Mouse (Mus musculus): ENCODE measurements around the gene Cep170b. TPM values are rescaled to one million over a fixed set of nuclear protein-coding genes. Genes with fewer than 3 reads are reported as not detected.

The Cep170b gene
- polyA plus RNA-seq, 1 experiment from 2014 or later = 12.3 TPM

- H3K27ac ChIP-seq = no peak overlapping the region
- no peaks in the 10 kb centered on the region; the same call in 1 of the 2 replicates for H3K4me1 ChIP-seq
- H3K4me3 ChIP-seq = no peak overlapping the region
- no peaks in the 10 kb centered on the region for H3K9me3 ChIP-seq (replicated peaks)
- DNase-seq (ENCODE audit: low spot score) = no peak
- 83% methylated on average over 2 of the region's 2 CpGs for WGBS
- H3K27me3 ChIP-seq (ENCODE audit: low read depth, poor library complexity, severe bottlenecking) = no peaks in the 10 kb centered on the region
- peaks cover 59% of the 10 kb centered on the region for H3K36me3 ChIP-seq
Observed at GRCm38 (mm10) chr12:112734108-112734820, 14.0 kb downstream of the Cep170b start.

- Histone ChIP-seq H3K4me1 (no peaks in the 10 kb centered on the region; the same call in 1 of the 2 replicates), H3K36me3 (peaks cover 65% of the 10 kb centered on the region), H3K27me3 (ENCODE audit: low read depth, poor library complexity, severe bottlenecking) (no peaks in the 10 kb centered on the region), H3K27ac (no peak overlapping the region), H3K9me3 (replicated peaks) (no peaks in the 10 kb centered on the region), H3K4me3 (no peak overlapping the region)
- WGBS = 90% methylated on average over 19 of the region's 19 CpGs
- no peak for DNase-seq (ENCODE audit: low spot score)
Observed at GRCm38 (mm10) chr12:112734881-112735655, 14.8 kb downstream of the Cep170b start.

GRCm38 (mm10) chr12:112735896-112736635 lies 15.8 kb downstream of the Cep170b start:
- DNase-seq (ENCODE audit: low spot score) = no peak
- WGBS = 89% methylated on average over 29 of the region's 29 CpGs
- Histone ChIP-seq H3K27ac (no peak overlapping the region), H3K36me3 (peaks cover 70% of the 10 kb centered on the region), H3K27me3 (ENCODE audit: low read depth, poor library complexity, severe bottlenecking) (no peaks in the 10 kb centered on the region), H3K4me3 (no peak overlapping the region), H3K9me3 (replicated peaks) (no peaks in the 10 kb centered on the region), H3K4me1 (peaks cover 3% of the 10 kb centered on the region; the same call in 1 of the 2 replicates)

- peaks cover 70% of the 10 kb centered on the region for H3K36me3 ChIP-seq
- 85% methylated on average over 10 of the region's 10 CpGs for WGBS
- no peak overlapping the region for H3K4me3 ChIP-seq
- DNase-seq (ENCODE audit: low spot score) = no peak
- H3K9me3 ChIP-seq (replicated peaks) = no peaks in the 10 kb centered on the region
- no peak overlapping the region for H3K27ac ChIP-seq
- peaks cover 3% of the 10 kb centered on the region; the same call in 1 of the 2 replicates for H3K4me1 ChIP-seq
- no peaks in the 10 kb centered on the region for H3K27me3 ChIP-seq (ENCODE audit: low read depth, poor library complexity, severe bottlenecking)
Observed at GRCm38 (mm10) chr12:112736636-112736925, 16.3 kb downstream of the Cep170b start.

- Histone ChIP-seq H3K36me3 (peaks cover 70% of the 10 kb centered on the region), H3K4me3 (no peak overlapping the region), H3K27me3 (ENCODE audit: low read depth, poor library complexity, severe bottlenecking) (no peaks in the 10 kb centered on the region), H3K4me1 (peaks cover 3% of the 10 kb centered on the region; the same call in 1 of the 2 replicates), H3K27ac (no peak overlapping the region), H3K9me3 (replicated peaks) (no peaks in the 10 kb centered on the region)
- WGBS = 91% methylated on average over 7 of the region's 7 CpGs
- no peak for DNase-seq (ENCODE audit: low spot score)
Observed at GRCm38 (mm10) chr12:112737081-112737480, 16.8 kb downstream of the Cep170b start.

- peaks cover 65% of the 10 kb centered on the region for H3K36me3 ChIP-seq
Observed at GRCm38 (mm10) chr12:112737761-112738160, 17.5 kb downstream of the Cep170b start.

GRCm38 (mm10) chr12:112738281-112739022 lies 18.2 kb downstream of the Cep170b start:
- H3K4me3 ChIP-seq = no peak overlapping the region
- peaks cover 13% of the 10 kb centered on the region; the same call in 1 of the 2 replicates for H3K4me1 ChIP-seq
- no peak overlapping the region for H3K27ac ChIP-seq
- H3K36me3 ChIP-seq = peaks cover 60% of the 10 kb centered on the region
- DNase-seq (ENCODE audit: low spot score) = no peak
- no peaks in the 10 kb centered on the region for H3K9me3 ChIP-seq (replicated peaks)
- 92% methylated on average over 31 of the region's 31 CpGs for WGBS
- no peaks in the 10 kb centered on the region for H3K27me3 ChIP-seq (ENCODE audit: low read depth, poor library complexity, severe bottlenecking)

More at GRCm38 (mm10) chr12:112737761-112738160, 17.5 kb downstream of the Cep170b start:
- no peak for DNase-seq (ENCODE audit: low spot score)
- Histone ChIP-seq H3K9me3 (replicated peaks) (no peaks in the 10 kb centered on the region), H3K4me1 (peaks cover 6% of the 10 kb centered on the region; the same call in 1 of the 2 replicates), H3K27ac (no peak overlapping the region), H3K27me3 (ENCODE audit: low read depth, poor library complexity, severe bottlenecking) (no peaks in the 10 kb centered on the region), H3K4me3 (no peak overlapping the region)
- WGBS = 96% methylated on average over 14 of the region's 14 CpGs

GRCm38 (mm10) chr12:112739023-112739568 lies 18.8 kb downstream of the Cep170b start:
- 95% methylated on average over 24 of the region's 24 CpGs for WGBS
- Histone ChIP-seq H3K27ac (no peak overlapping the region), H3K36me3 (peaks cover 58% of the 10 kb centered on the region), H3K9me3 (replicated peaks) (no peaks in the 10 kb centered on the region), H3K4me1 (peaks cover 14% of the 10 kb centered on the region; the same call in 1 of the 2 replicates), H3K4me3 (no peak overlapping the region), H3K27me3 (ENCODE audit: low read depth, poor library complexity, severe bottlenecking) (no peaks in the 10 kb centered on the region)
- DNase-seq (ENCODE audit: low spot score) = no peak

- peak overlapping the region; percentile 46 for H3K27ac ChIP-seq
- H3K9me3 ChIP-seq (replicated peaks) = no peaks in the 10 kb centered on the region
- no peak overlapping the region for H3K4me3 ChIP-seq
- WGBS = 63% methylated on average over 6 of the region's 6 CpGs
- H3K36me3 ChIP-seq = peaks cover 46% of the 10 kb centered on the region
- no peak for DNase-seq (ENCODE audit: low spot score)
- H3K27me3 ChIP-seq (ENCODE audit: low read depth, poor library complexity, severe bottlenecking) = no peaks in the 10 kb centered on the region
- H3K4me1 ChIP-seq = peaks cover 32% of the 10 kb centered on the region
Observed at GRCm38 (mm10) chr12:112742768-112743167, 22.5 kb downstream of the Cep170b start.

GRCm38 (mm10) chr12:112743168-112743975 lies 23.1 kb downstream of the Cep170b start:
- H3K4me1 ChIP-seq = peaks cover 32% of the 10 kb centered on the region
- H3K4me3 ChIP-seq = no peak overlapping the region
- peaks cover 40% of the 10 kb centered on the region for H3K36me3 ChIP-seq
- H3K27ac ChIP-seq = peak overlapping the region; percentile 46
- no peaks in the 10 kb centered on the region for H3K27me3 ChIP-seq (ENCODE audit: low read depth, poor library complexity, severe bottlenecking)
- H3K9me3 ChIP-seq (replicated peaks) = no peaks in the 10 kb centered on the region
- DNase-seq (ENCODE audit: low spot score) = peak; percentile 77
- 58% methylated on average over 25 of the region's 25 CpGs for WGBS

GRCm38 (mm10) chr12:112744211-112744610 lies 24.0 kb downstream of the Cep170b start:
- H3K9me3 ChIP-seq (replicated peaks) = no peaks in the 10 kb centered on the region
- H3K36me3 ChIP-seq = peaks cover 31% of the 10 kb centered on the region
- H3K27ac ChIP-seq = 0 out of 2 replicates have a peak overlapping the region, but pooled peaks have one; percentile 21
- 70% methylated on average over 11 of the region's 11 CpGs for WGBS
- no peak for DNase-seq (ENCODE audit: low spot score)
- no peak overlapping the region for H3K4me3 ChIP-seq
- peaks cover 35% of the 10 kb centered on the region for H3K4me1 ChIP-seq
- no peaks in the 10 kb centered on the region for H3K27me3 ChIP-seq (ENCODE audit: low read depth, poor library complexity, severe bottlenecking)
